Mouse (Mus musculus) cerebellum, adult 2 months (tissue): ENCODE measurements at regions not wholly inside any gene's neighbourhood (a gene's known extent, or its start where the extent isn't known, plus 50 kb on each side); places are given as distances from the start of the nearest gene placed in this dataset.

Experiments used
- DNase-seq, 2 experiments: peaks; one replicate each; pipeline ENCODE4 v3.0.0; 2021
- H3K27ac ChIP-seq: fragments of 200-500 bp; 2 replicates; pipeline ENCODE4 v1.5.1; 2012; ENCODE audit warnings: low read length, control low read depth, inconsistent platforms; ENCODE audit not compliant: insufficient read depth
- H3K27me3 ChIP-seq: fragments of 200-500 bp; 2 replicates; pipeline ENCODE4 v1.6.1; 2012; ENCODE audit warnings: inconsistent platforms, mild to moderate bottlenecking, low read length, moderate library complexity; ENCODE audit not compliant: control insufficient read depth, insufficient read depth
- H3K4me1 ChIP-seq: fragments of 200-500 bp; 2 replicates; pipeline ENCODE4 v1.6.1; 2011; ENCODE audit warnings: low read length; ENCODE audit not compliant: control insufficient read depth, insufficient read depth
- H3K4me3 ChIP-seq: fragments of 200-500 bp; replicated peaks from 2 replicates; pipeline ENCODE3; 2011; ENCODE audit warnings: mild to moderate bottlenecking, low read depth, low read length, control low read depth; ENCODE audit not compliant: insufficient read depth
- CTCF ChIP-seq: fragments of 200-500 bp; IDR thresholded peaks from 2 replicates; pipeline ENCODE4 v1.5.1; 2011; ENCODE audit warnings: low read depth, mild to moderate bottlenecking, control low read depth, low read length, moderate library complexity, borderline replicate concordance; ENCODE audit not compliant: insufficient read depth
- POLR2A ChIP-seq: fragments of 200-500 bp; IDR thresholded peaks from 2 replicates; pipeline ENCODE4 v1.6.1; 2011; ENCODE audit warnings: low read length, control low read depth, borderline replicate concordance; ENCODE audit not compliant: insufficient read depth
- WGBS: fragments of 180-500 bp; shearing (Covaris S2); methylation state at CpG from one replicate; pipeline ENCODE4 v1.1.7; 2018; 5-methylcytosine and 5-hydroxymethylcytosine counted together

DNA sequence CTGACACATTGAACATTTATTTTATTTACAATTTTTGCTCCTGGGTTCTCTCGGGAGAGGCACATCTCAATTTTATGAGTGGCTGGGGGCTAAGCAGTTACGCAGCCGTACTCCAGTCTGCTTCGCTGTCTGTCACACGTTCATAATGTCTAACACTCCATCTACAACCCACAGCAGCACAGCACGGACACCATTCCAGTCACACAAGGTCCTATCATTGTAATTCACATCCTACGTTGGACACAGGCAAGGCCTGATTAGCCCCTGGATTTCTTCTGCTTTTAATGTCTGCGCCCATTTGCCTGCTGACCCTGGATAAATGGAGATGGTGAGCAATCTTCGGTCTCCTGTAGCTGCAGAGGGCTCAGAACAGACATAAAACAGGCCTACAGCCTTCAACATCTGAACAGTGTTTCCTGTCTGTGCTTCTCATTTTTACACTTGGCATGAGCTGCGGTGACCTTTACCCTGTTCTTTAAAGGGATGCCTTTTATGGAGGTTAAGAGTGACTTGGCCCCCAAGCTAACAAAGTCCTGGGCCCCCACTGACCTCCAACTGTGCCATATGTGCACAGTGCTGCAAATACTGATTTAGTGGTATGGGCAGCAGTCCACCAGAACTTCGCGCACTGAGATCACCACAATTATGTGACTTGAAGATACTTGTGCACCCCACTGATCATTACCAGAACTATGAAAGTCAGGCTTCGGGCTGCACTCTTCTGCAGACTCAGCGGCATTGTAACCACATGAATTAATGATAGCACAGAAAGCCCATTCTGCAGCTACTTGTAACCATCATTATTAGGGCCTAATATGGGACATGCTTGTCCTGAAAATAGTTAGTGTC is 281.9 kb upstream of the Epha3 start:
- 82% methylated on average over 14 of the region's 14 CpGs for WGBS
- H3K4me3 ChIP-seq = no peak overlapping the region
- TF ChIP-seq POLR2A = no peak
- TF ChIP-seq CTCF = no peak
- H3K4me1 ChIP-seq = no peaks in the 10 kb centered on the region
- no peak overlapping the region for H3K27ac ChIP-seq
- no peak for DNase-seq
- H3K27me3 ChIP-seq = no peaks in the 10 kb centered on the region
